Comparison of ENCODE assay signal across 1 mouse cellular context in the genomic region with DNA sequence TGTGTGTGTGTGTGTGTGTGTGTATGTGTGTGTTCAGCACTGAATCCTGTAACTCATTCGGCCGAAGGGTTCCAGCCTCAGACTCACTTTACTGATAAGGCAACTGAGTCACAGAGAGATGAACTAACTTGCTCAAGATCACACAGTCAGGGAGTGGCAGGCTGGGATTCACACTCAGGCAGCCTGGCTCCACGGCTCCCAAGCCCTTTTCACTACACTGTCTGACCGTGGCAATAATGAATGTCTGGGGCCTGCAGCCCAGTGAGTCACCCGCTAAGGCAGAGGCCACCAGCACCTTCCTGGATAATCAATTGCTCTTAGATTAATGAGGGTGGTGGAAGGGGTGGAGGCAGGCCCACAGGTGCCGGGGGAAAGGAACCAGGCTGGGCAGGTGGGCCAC.
TF ChIP-seq lines count a peak whose summit lies in the region.

No protein-coding gene starts in this region.

TF ChIP-seq in CH12.LX, 34 proteins besides CTCF, POLR2A, EP300 and RAD21 (continued from another document):
- TF ChIP-seq UBTF (IDR thresholded peaks at IDR 0.05; ENCODE audit: low read depth, low read length) (no peak), ZMIZ1 (IDR thresholded peaks at IDR 0.05; ENCODE audit: low read depth, low read length) (no peak), CHD2 (IDR thresholded peaks at IDR 0.05; ENCODE audit: low read length) (no peak), TBP (conservative IDR thresholded peaks at IDR 0.05; ENCODE audit: low read depth, low read length) (no peak), IRF4 (IDR thresholded peaks at IDR 0.05; ENCODE audit: low read depth, low read length) (no peak), USF2 (conservative IDR thresholded peaks at IDR 0.05; ENCODE audit: low read depth, low read length) (no peak), TCF12 (IDR thresholded peaks at IDR 0.05; ENCODE audit: low read depth, low read length) (no peak), MAFK (IDR thresholded peaks at IDR 0.05; ENCODE audit: insufficient replicate concordance, low read length) (no peak), ZC3H11A (IDR thresholded peaks at IDR 0.05; ENCODE audit: low read depth, low read length) (no peak), NELFE (IDR thresholded peaks at IDR 0.05; ENCODE audit: low read depth, low read length) (no peak)
